Mouse (Mus musculus): ENCODE measurements around the gene Mast4. TPM values are rescaled to one million over a fixed set of nuclear protein-coding genes. Genes with fewer than 3 reads are reported as not detected.

The Mast4 gene
- polyA plus RNA-seq, 1 experiment = 10.8 TPM

- TF ChIP-seq MYOD1 (IDR thresholded peaks at IDR 0.05; ENCODE audit: control insufficient read depth, insufficient read length, low read depth) (no peak), MAX (IDR thresholded peaks at IDR 0.05) (no peak), MYOG (IDR thresholded peaks at IDR 0.05; ENCODE audit: control insufficient read depth, extremely low read depth, insufficient read length) (no peak), FOSL1 (IDR thresholded peaks at IDR 0.05; ENCODE audit: insufficient read depth, low read length, poor library complexity, severe bottlenecking) (no peak), USF1 (IDR thresholded peaks at IDR 0.05; ENCODE audit: low read depth) (no peak), CTCF (IDR thresholded peaks at IDR 0.05; ENCODE audit: control insufficient read depth, insufficient read depth, insufficient read length) (no peak), CEBPB (IDR thresholded peaks at IDR 0.05; ENCODE audit: low read depth) (no peak)
- Histone ChIP-seq H3K79me2 (ENCODE audit: control insufficient read depth, insufficient read depth) (peaks cover 21% of the 10 kb centered on the region), H3K27me3 (ENCODE audit: control insufficient read depth, insufficient read depth, insufficient read length) (no peaks in the 10 kb centered on the region), H3K4me3 (ENCODE audit: insufficient read depth, poor library complexity, severe bottlenecking) (peak overlapping the region; percentile 26), H3K79me3 (ENCODE audit: low read depth) (peaks cover 11% of the 10 kb centered on the region), H3ac (ENCODE audit: control insufficient read depth, insufficient read length, low read depth) (peak overlapping the region; percentile 55), H3K36me3 (ENCODE audit: control insufficient read depth, insufficient read depth) (no peaks in the 10 kb centered on the region)
These were observed 376.6 kb downstream of the Mast4 start for GRCm38 (mm10) chr13:102957508-102958272.

- Histone ChIP-seq H3K27me3 (ENCODE audit: control insufficient read depth, insufficient read depth, insufficient read length) (no peaks in the 10 kb centered on the region), H3K79me3 (ENCODE audit: low read depth) (peaks cover 11% of the 10 kb centered on the region), H3K36me3 (ENCODE audit: control insufficient read depth, insufficient read depth) (no peaks in the 10 kb centered on the region), H3K4me3 (ENCODE audit: insufficient read depth, poor library complexity, severe bottlenecking) (no peak overlapping the region), H3K79me2 (ENCODE audit: control insufficient read depth, insufficient read depth) (peaks cover 21% of the 10 kb centered on the region), H3ac (ENCODE audit: control insufficient read depth, insufficient read length, low read depth) (no peak overlapping the region)
- no peak for TF ChIP-seq FOSL1 (IDR thresholded peaks at IDR 0.05; ENCODE audit: insufficient read depth, low read length, poor library complexity, severe bottlenecking)
- TF ChIP-seq CTCF (IDR thresholded peaks at IDR 0.05; ENCODE audit: control insufficient read depth, insufficient read depth, insufficient read length) = no peak
- no peak for TF ChIP-seq MYOG (IDR thresholded peaks at IDR 0.05; ENCODE audit: control insufficient read depth, extremely low read depth, insufficient read length)
- TF ChIP-seq MAX (IDR thresholded peaks at IDR 0.05) = no peak
- TF ChIP-seq MYOD1 (IDR thresholded peaks at IDR 0.05; ENCODE audit: control insufficient read depth, insufficient read length, low read depth) = no peak
- no peak for TF ChIP-seq USF1 (IDR thresholded peaks at IDR 0.05; ENCODE audit: low read depth)
These were observed 378.8 kb downstream of the Mast4 start for GRCm38 (mm10) chr13:102955506-102955905.

- Histone ChIP-seq H3K79me2 (ENCODE audit: control insufficient read depth, insufficient read depth) (peaks cover 22% of the 10 kb centered on the region), H3K79me3 (ENCODE audit: low read depth) (peaks cover 7% of the 10 kb centered on the region), H3K36me3 (ENCODE audit: control insufficient read depth, insufficient read depth) (no peaks in the 10 kb centered on the region), H3K4me3 (ENCODE audit: insufficient read depth, poor library complexity, severe bottlenecking) (no peak overlapping the region), H3ac (ENCODE audit: control insufficient read depth, insufficient read length, low read depth) (no peak overlapping the region), H3K27me3 (ENCODE audit: control insufficient read depth, insufficient read depth, insufficient read length) (no peaks in the 10 kb centered on the region)
- TF ChIP-seq CEBPB (IDR thresholded peaks at IDR 0.05; ENCODE audit: low read depth) = no peak
- TF ChIP-seq USF1 (IDR thresholded peaks at IDR 0.05; ENCODE audit: low read depth) = no peak
- no peak for TF ChIP-seq FOSL1 (IDR thresholded peaks at IDR 0.05; ENCODE audit: insufficient read depth, low read length, poor library complexity, severe bottlenecking)
- no peak for TF ChIP-seq MAX (IDR thresholded peaks at IDR 0.05)
- TF ChIP-seq CTCF (IDR thresholded peaks at IDR 0.05; ENCODE audit: control insufficient read depth, insufficient read depth, insufficient read length) = no peak
- TF ChIP-seq MYOG (IDR thresholded peaks at IDR 0.05; ENCODE audit: control insufficient read depth, extremely low read depth, insufficient read length) = no peak
- no peak for TF ChIP-seq MYOD1 (IDR thresholded peaks at IDR 0.05; ENCODE audit: control insufficient read depth, insufficient read length, low read depth)
These were observed 384.5 kb downstream of the Mast4 start for GRCm38 (mm10) chr13:102949756-102950155.

- no peak overlapping the region for H3K4me3 ChIP-seq (ENCODE audit: insufficient read depth, poor library complexity, severe bottlenecking)
- peaks cover 22% of the 10 kb centered on the region for H3K79me2 ChIP-seq (ENCODE audit: control insufficient read depth, insufficient read depth)
- H3K27me3 ChIP-seq (ENCODE audit: control insufficient read depth, insufficient read depth, insufficient read length) = no peaks in the 10 kb centered on the region
- H3K36me3 ChIP-seq (ENCODE audit: control insufficient read depth, insufficient read depth) = no peaks in the 10 kb centered on the region
- no peak overlapping the region for H3ac ChIP-seq (ENCODE audit: control insufficient read depth, insufficient read length, low read depth)
- H3K79me3 ChIP-seq (ENCODE audit: low read depth) = peaks cover 4% of the 10 kb centered on the region
- TF ChIP-seq MYOD1 (IDR thresholded peaks at IDR 0.05; ENCODE audit: control insufficient read depth, insufficient read length, low read depth) = no peak
- TF ChIP-seq MYOG (IDR thresholded peaks at IDR 0.05; ENCODE audit: control insufficient read depth, extremely low read depth, insufficient read length) = no peak
- no peak for TF ChIP-seq MAX (IDR thresholded peaks at IDR 0.05)
- TF ChIP-seq USF1 (IDR thresholded peaks at IDR 0.05; ENCODE audit: low read depth) = no peak
- no peak for TF ChIP-seq FOSL1 (IDR thresholded peaks at IDR 0.05; ENCODE audit: insufficient read depth, low read length, poor library complexity, severe bottlenecking)
These were observed 385.3 kb downstream of the Mast4 start for GRCm38 (mm10) chr13:102948966-102949365.

- Histone ChIP-seq H3K36me3 (ENCODE audit: control insufficient read depth, insufficient read depth) (no peaks in the 10 kb centered on the region), H3K4me3 (ENCODE audit: insufficient read depth, poor library complexity, severe bottlenecking) (no peak overlapping the region), H3ac (ENCODE audit: control insufficient read depth, insufficient read length, low read depth) (no peak overlapping the region), H3K79me3 (ENCODE audit: low read depth) (peaks cover 4% of the 10 kb centered on the region), H3K79me2 (ENCODE audit: control insufficient read depth, insufficient read depth) (peaks cover 22% of the 10 kb centered on the region), H3K27me3 (ENCODE audit: control insufficient read depth, insufficient read depth, insufficient read length) (no peaks in the 10 kb centered on the region)
- TF ChIP-seq MAX (IDR thresholded peaks at IDR 0.05) = no peak
- no peak for TF ChIP-seq USF1 (IDR thresholded peaks at IDR 0.05; ENCODE audit: low read depth)
- no peak for TF ChIP-seq MYOD1 (IDR thresholded peaks at IDR 0.05; ENCODE audit: control insufficient read depth, insufficient read length, low read depth)
- no peak for TF ChIP-seq CTCF (IDR thresholded peaks at IDR 0.05; ENCODE audit: control insufficient read depth, insufficient read depth, insufficient read length)
- TF ChIP-seq MYOG (IDR thresholded peaks at IDR 0.05; ENCODE audit: control insufficient read depth, extremely low read depth, insufficient read length) = no peak
- TF ChIP-seq FOSL1 (IDR thresholded peaks at IDR 0.05; ENCODE audit: insufficient read depth, low read length, poor library complexity, severe bottlenecking) = no peak
- no peak for TF ChIP-seq CEBPB (IDR thresholded peaks at IDR 0.05; ENCODE audit: low read depth)
These were observed 386.8 kb downstream of the Mast4 start for GRCm38 (mm10) chr13:102947546-102947945.

Data from C2C12 (cell line).